Mouse (Mus musculus) activated CD4-positive, CD25-positive, alpha-beta regulatory T cell, adult 4 months (primary cell): ENCODE measurements around the gene Atp8a2. TPM values are rescaled to one million over a fixed set of nuclear protein-coding genes. Genes with fewer than 3 reads are reported as not detected.

Experiments used
- ATAC-seq: one replicate; pipeline ENCODE4 v1.8.0; 2017
- polyA plus RNA-seq, 2 experiments: library from polyadenylated mRNA; unstranded; fragments of 100-300 nt; shearing (Covaris generic); gene quantifications; one replicate each; pipeline ENCODE4 v1.2.1; 2017

The Atp8a2 gene
- polyA plus RNA-seq, 2 experiments from 2014 or later: 1.0 to 1.5 TPM

GRCm38 (mm10) chr14:59591901-59592300 is 605.1 kb downstream of the Atp8a2 start:
- no peak for ATAC-seq

- peak; percentile 46 for ATAC-seq
Measured at GRCm38 (mm10) chr14:59590614-59591013, 606.4 kb downstream of the Atp8a2 start.

Other genes with a start within 250 kb of the Atp8a2 start
- under 1 TPM; 0.09 to 0.20 TPM for gene Nupl1, start 54.3 kb upstream of the Atp8a2 start, polyA plus RNA-seq
- gene Gm49336, start 54.3 kb upstream of the Atp8a2 start, polyA plus RNA-seq: 10 to 100 TPM; 14.6 to 20.1 TPM
- gene Mtmr6, start 68.0 kb upstream of the Atp8a2 start, polyA plus RNA-seq: 10 to 100 TPM; 49.0 to 50.5 TPM
- not detected for gene Amer2, start 176.1 kb upstream of the Atp8a2 start, polyA plus RNA-seq